Mouse (Mus musculus) testis, adult 2 months (tissue): Measurements from ENCODE around the gene Acaca.

ENCODE experiments used
- CTCF ChIP-seq: fragments of 200-500 bp; IDR thresholded peaks from 2 replicates; pipeline ENCODE4 v1.5.1; 2012; ENCODE audit warnings: low read depth, mild to moderate bottlenecking, inconsistent platforms, low read length, moderate library complexity; ENCODE audit not compliant: control insufficient read depth, insufficient read depth, insufficient replicate concordance
- POLR2A ChIP-seq: fragments of 200-500 bp; IDR thresholded peaks from 2 replicates; pipeline ENCODE4 v1.6.1; 2012; ENCODE audit warnings: low read depth, mild to moderate bottlenecking, inconsistent platforms, low read length, moderate library complexity; ENCODE audit not compliant: control insufficient read depth

DNA sequence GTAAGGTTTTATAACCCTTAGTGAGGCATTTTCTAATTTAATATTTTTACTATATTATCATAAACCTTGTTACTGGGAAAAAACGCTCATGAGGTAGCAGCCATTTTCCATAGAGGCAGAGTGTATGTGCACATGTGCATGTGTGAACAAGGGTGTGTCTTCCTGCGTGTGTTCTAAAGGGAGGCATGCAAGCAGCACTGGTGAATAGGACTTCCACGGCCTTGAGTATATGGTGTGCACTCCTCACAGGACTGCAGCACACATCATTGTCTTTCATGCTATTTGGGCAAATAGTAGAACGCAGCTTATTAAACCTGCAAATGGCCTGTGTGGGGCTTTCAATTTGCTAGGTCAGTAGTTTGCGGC lies 297.1 kb downstream of the Acaca start:
- TF ChIP-seq CTCF, result no peak
- no peak for TF ChIP-seq POLR2A
